Mouse (Mus musculus): ENCODE measurements around the gene St6galnac3. TPM values are rescaled to one million over a fixed set of nuclear protein-coding genes. Genes with fewer than 3 reads are reported as not detected.

Gene St6galnac3
- polyA plus RNA-seq, 1 experiment from 2014 or later = 48.6 TPM

- WGBS = 89% methylated on average over 7 of the region's 7 CpGs
- H3K27ac ChIP-seq (replicated peaks) = no peak overlapping the region
- no peak for ATAC-seq (ENCODE audit: insufficient number of reproducible peaks, low FRiP score, low TSS enrichment, low read depth)
Measured at GRCm38 (mm10) chr3:153302376-153302775, 422.6 kb downstream of the St6galnac3 start.

GRCm38 (mm10) chr3:153296375-153297068, 428.5 kb downstream of the St6galnac3 start:
- ATAC-seq (ENCODE audit: insufficient number of reproducible peaks, low FRiP score, low TSS enrichment, low read depth) = no peak
- H3K9ac ChIP-seq = no peak overlapping the region
- H3K4me1 ChIP-seq = peaks cover 11% of the 10 kb centered on the region; the same call in 1 of the 2 replicates
- H3K9me3 ChIP-seq (replicated peaks) = no peaks in the 10 kb centered on the region
- WGBS = 38% methylated on average over 22 of the region's 22 CpGs
- no peaks in the 10 kb centered on the region for H3K27me3 ChIP-seq
- H3K4me2 ChIP-seq (replicated peaks) = no peak overlapping the region
- no peak overlapping the region for H3K4me3 ChIP-seq (replicated peaks)
- no peak overlapping the region for H3K27ac ChIP-seq (replicated peaks)
- no peaks in the 10 kb centered on the region for H3K36me3 ChIP-seq

More at GRCm38 (mm10) chr3:153302376-153302775, 422.6 kb downstream of the St6galnac3 start:
- Histone ChIP-seq H3K36me3 (no peaks in the 10 kb centered on the region), H3K9me3 (replicated peaks) (no peaks in the 10 kb centered on the region), H3K4me2 (replicated peaks) (no peak overlapping the region), H3K4me1 (no peaks in the 10 kb centered on the region), H3K27me3 (no peaks in the 10 kb centered on the region), H3K9ac (no peak overlapping the region), H3K4me3 (replicated peaks) (no peak overlapping the region)

- Histone ChIP-seq H3K9me3 (replicated peaks) (no peaks in the 10 kb centered on the region), H3K4me3 (replicated peaks) (no peak overlapping the region), H3K27ac (replicated peaks) (no peak overlapping the region), H3K4me1 (peaks cover 11% of the 10 kb centered on the region; the same call in 1 of the 2 replicates), H3K27me3 (no peaks in the 10 kb centered on the region), H3K4me2 (replicated peaks) (no peak overlapping the region), H3K36me3 (no peaks in the 10 kb centered on the region), H3K9ac (no peak overlapping the region)
- no peak for ATAC-seq (ENCODE audit: insufficient number of reproducible peaks, low FRiP score, low TSS enrichment, low read depth)
- WGBS = 90% methylated on average over 5 of the region's 5 CpGs
Measured at GRCm38 (mm10) chr3:153292853-153293252, 432.1 kb downstream of the St6galnac3 start.

- ATAC-seq (ENCODE audit: insufficient number of reproducible peaks, low FRiP score, low TSS enrichment, low read depth) = no peak
- no peaks in the 10 kb centered on the region for H3K36me3 ChIP-seq
- H3K9ac ChIP-seq = no peak overlapping the region
- peaks cover 11% of the 10 kb centered on the region; the same call in 1 of the 2 replicates for H3K4me1 ChIP-seq
- H3K27ac ChIP-seq (replicated peaks) = no peak overlapping the region
- H3K4me2 ChIP-seq (replicated peaks) = no peak overlapping the region
- H3K9me3 ChIP-seq (replicated peaks) = no peaks in the 10 kb centered on the region
- H3K4me3 ChIP-seq (replicated peaks) = no peak overlapping the region
- no peaks in the 10 kb centered on the region for H3K27me3 ChIP-seq
- 78% methylated on average over 9 of the region's 9 CpGs for WGBS
Measured at GRCm38 (mm10) chr3:153292363-153292762, 432.6 kb downstream of the St6galnac3 start.

GRCm38 (mm10) chr3:153291406-153292045, 433.4 kb downstream of the St6galnac3 start:
- H3K4me1 ChIP-seq = peaks cover 6% of the 10 kb centered on the region; the same call in 1 of the 2 replicates
- no peak overlapping the region for H3K9ac ChIP-seq
- H3K36me3 ChIP-seq = no peaks in the 10 kb centered on the region
- no peak overlapping the region for H3K4me3 ChIP-seq (replicated peaks)
- no peak for ATAC-seq (ENCODE audit: insufficient number of reproducible peaks, low FRiP score, low TSS enrichment, low read depth)
- H3K27me3 ChIP-seq = no peaks in the 10 kb centered on the region
- no peak overlapping the region for H3K27ac ChIP-seq (replicated peaks)
- no peaks in the 10 kb centered on the region for H3K9me3 ChIP-seq (replicated peaks)
- 71% methylated on average over 6 of the region's 6 CpGs for WGBS
- no peak overlapping the region for H3K4me2 ChIP-seq (replicated peaks)

- no peak overlapping the region for H3K4me2 ChIP-seq (replicated peaks)
- 98% methylated on average over 4 of the region's 4 CpGs for WGBS
- no peaks in the 10 kb centered on the region for H3K9me3 ChIP-seq (replicated peaks)
- no peaks in the 10 kb centered on the region for H3K4me1 ChIP-seq
- no peak overlapping the region for H3K9ac ChIP-seq
- H3K27ac ChIP-seq (replicated peaks) = no peak overlapping the region
- no peak overlapping the region for H3K4me3 ChIP-seq (replicated peaks)
- H3K27me3 ChIP-seq = no peaks in the 10 kb centered on the region
- H3K36me3 ChIP-seq = no peaks in the 10 kb centered on the region
- no peak for ATAC-seq (ENCODE audit: insufficient number of reproducible peaks, low FRiP score, low TSS enrichment, low read depth)
Measured at GRCm38 (mm10) chr3:153289971-153290370, 435.0 kb downstream of the St6galnac3 start.

GRCm38 (mm10) chr3:153287564-153287963, 437.4 kb downstream of the St6galnac3 start:
- Histone ChIP-seq H3K4me2 (replicated peaks) (no peak overlapping the region), H3K36me3 (no peaks in the 10 kb centered on the region), H3K9ac (no peak overlapping the region), H3K4me3 (replicated peaks) (no peak overlapping the region), H3K9me3 (replicated peaks) (no peaks in the 10 kb centered on the region), H3K27ac (replicated peaks) (no peak overlapping the region), H3K27me3 (no peaks in the 10 kb centered on the region), H3K4me1 (no peaks in the 10 kb centered on the region)
- WGBS = 95% methylated on average over 4 of the region's 4 CpGs
- ATAC-seq (ENCODE audit: insufficient number of reproducible peaks, low FRiP score, low TSS enrichment, low read depth) = no peak

GRCm38 (mm10) chr3:153287081-153287480, 437.9 kb downstream of the St6galnac3 start:
- Histone ChIP-seq H3K9ac (no peak overlapping the region), H3K4me1 (no peaks in the 10 kb centered on the region), H3K27ac (replicated peaks) (no peak overlapping the region), H3K4me3 (replicated peaks) (no peak overlapping the region), H3K27me3 (no peaks in the 10 kb centered on the region), H3K9me3 (replicated peaks) (no peaks in the 10 kb centered on the region), H3K36me3 (no peaks in the 10 kb centered on the region), H3K4me2 (replicated peaks) (no peak overlapping the region)
- no peak for ATAC-seq (ENCODE audit: insufficient number of reproducible peaks, low FRiP score, low TSS enrichment, low read depth)
- WGBS = 96% methylated on average over 6 of the region's 6 CpGs

- Histone ChIP-seq H3K4me3 (replicated peaks) (no peak overlapping the region), H3K36me3 (no peaks in the 10 kb centered on the region), H3K9ac (no peak overlapping the region), H3K9me3 (replicated peaks) (no peaks in the 10 kb centered on the region), H3K27ac (replicated peaks) (no peak overlapping the region), H3K4me2 (replicated peaks) (no peak overlapping the region), H3K4me1 (peaks cover 11% of the 10 kb centered on the region), H3K27me3 (no peaks in the 10 kb centered on the region)
- ATAC-seq (ENCODE audit: insufficient number of reproducible peaks, low FRiP score, low TSS enrichment, low read depth) = no peak
- 59% methylated on average over 16 of the region's 16 CpGs for WGBS
Measured at GRCm38 (mm10) chr3:153282123-153282765, 442.7 kb downstream of the St6galnac3 start.

- H3K27me3 ChIP-seq = no peaks in the 10 kb centered on the region
- WGBS = 76% methylated on average over 5 of the region's 5 CpGs
- H3K9me3 ChIP-seq (replicated peaks) = no peaks in the 10 kb centered on the region; the same call in 1 of the 2 replicates
- H3K9ac ChIP-seq = no peak overlapping the region
- no peaks in the 10 kb centered on the region for H3K36me3 ChIP-seq
- no peak for ATAC-seq (ENCODE audit: insufficient number of reproducible peaks, low FRiP score, low TSS enrichment, low read depth)
- H3K4me3 ChIP-seq (replicated peaks) = no peak overlapping the region
- H3K4me2 ChIP-seq (replicated peaks) = no peak overlapping the region
- no peak overlapping the region for H3K27ac ChIP-seq (replicated peaks)
- peaks cover 24% of the 10 kb centered on the region for H3K4me1 ChIP-seq
Measured at GRCm38 (mm10) chr3:153278249-153278648, 446.7 kb downstream of the St6galnac3 start.

GRCm38 (mm10) chr3:153277389-153277999, 447.5 kb downstream of the St6galnac3 start:
- no peak overlapping the region for H3K9ac ChIP-seq
- H3K27ac ChIP-seq (replicated peaks) = no peak overlapping the region
- no peaks in the 10 kb centered on the region; the same call in 1 of the 2 replicates for H3K9me3 ChIP-seq (replicated peaks)
- H3K4me2 ChIP-seq (replicated peaks) = peak overlapping the region; percentile 27
- no peaks in the 10 kb centered on the region for H3K36me3 ChIP-seq
- WGBS = 16% methylated on average over 16 of the region's 16 CpGs
- H3K4me3 ChIP-seq (replicated peaks) = no peak overlapping the region
- peaks cover 24% of the 10 kb centered on the region for H3K4me1 ChIP-seq
- ATAC-seq (ENCODE audit: insufficient number of reproducible peaks, low FRiP score, low TSS enrichment, low read depth) = peak; percentile 65; the same call in 1 of the 2 replicates
- no peaks in the 10 kb centered on the region for H3K27me3 ChIP-seq

Data from embryonic facial prominence, embryonic 15.5 days (tissue).